Mouse (Mus musculus) stomach, embryonic 14.5 days (tissue): ENCODE results near the gene BC004004. TPM values are rescaled to one million over a fixed set of nuclear protein-coding genes. Genes with fewer than 3 reads are reported as not detected.
"Not testable (repeated sequence)": the region's sequence is repeated elsewhere in the genome, so short reads cannot be mapped to it uniquely, and the experiment has no call there.

ENCODE experiments used
- ATAC-seq: fragments of 200-750 bp; cut with Nextera tagmentation; 2 replicates; pipeline ENCODE4 v1.8.0; 2017; ENCODE audit warnings: low read depth, moderate TSS enrichment; ENCODE audit not compliant: insufficient number of reproducible peaks, insufficient read depth, low FRiP score
- H3K27ac ChIP-seq: fragments of 300-500 bp; sonication (generic); 2 replicates; pipeline ENCODE4 v1.5.1; 2014; ENCODE audit warnings: mild to moderate bottlenecking, low read length, moderate library complexity, mixed read lengths
- H3K27me3 ChIP-seq: fragments of 300-500 bp; sonication (generic); 2 replicates; pipeline ENCODE4 v1.6.1; 2014; ENCODE audit warnings: low read length, control low read depth, mixed read lengths; ENCODE audit not compliant: control insufficient read depth, insufficient read depth
- H3K36me3 ChIP-seq: fragments of 300-500 bp; sonication (generic); 2 replicates; pipeline ENCODE4 v1.6.1; 2014; ENCODE audit warnings: mild to moderate bottlenecking, control low read depth, low read length, moderate library complexity, mixed read lengths; ENCODE audit not compliant: control insufficient read depth, insufficient read depth
- H3K4me1 ChIP-seq: fragments of 300-500 bp; sonication (generic); 2 replicates; pipeline ENCODE4 v1.6.1; 2014; ENCODE audit warnings: low read length, control low read depth, mixed read lengths; ENCODE audit not compliant: control insufficient read depth, insufficient read depth
- H3K4me2 ChIP-seq: fragments of 300-500 bp; sonication (generic); replicated peaks from 2 replicates; pipeline ENCODE4 v1.6.1; 2014; ENCODE audit warnings: low read depth, low read length, control low read depth
- H3K4me3 ChIP-seq: fragments of 300-500 bp; sonication (generic); 2 replicates; pipeline ENCODE4 v1.5.1; 2014; ENCODE audit warnings: low read depth, low read length, control low read depth
- H3K9ac ChIP-seq: fragments of 300-500 bp; sonication (generic); replicated peaks from 2 replicates; pipeline ENCODE4 v1.6.1; 2014; ENCODE audit warnings: low read depth, mild to moderate bottlenecking, control low read depth, low read length, moderate library complexity, mixed read lengths
- H3K9me3 ChIP-seq: fragments of 300-500 bp; sonication (generic); 2 replicates; pipeline ENCODE4 v1.6.1; 2016; ENCODE audit warnings: low read depth, low read length, control low read depth; ENCODE audit not compliant: control insufficient read depth
- WGBS: fragments of 180-500 bp; shearing (Covaris S2); extraction: QIAGEN DNeasy Blood & Tissue Kit; methylation state at CpG from one replicate; pipeline ENCODE4 v1.1.7; 2014; 5-methylcytosine and 5-hydroxymethylcytosine counted together
- polyA plus RNA-seq: library from polyadenylated mRNA; unstranded; fragments of >200 nt; fragmentation: Nextera tagmentation; extraction: Ambion mirVana; gene quantifications from 2 replicates; pipeline ENCODE4 v1.2.1, GENCODE M21; 2014

BC004004 gene
- polyA plus RNA-seq, 1 experiment from 2014 or later = 79.5 TPM

DNA sequence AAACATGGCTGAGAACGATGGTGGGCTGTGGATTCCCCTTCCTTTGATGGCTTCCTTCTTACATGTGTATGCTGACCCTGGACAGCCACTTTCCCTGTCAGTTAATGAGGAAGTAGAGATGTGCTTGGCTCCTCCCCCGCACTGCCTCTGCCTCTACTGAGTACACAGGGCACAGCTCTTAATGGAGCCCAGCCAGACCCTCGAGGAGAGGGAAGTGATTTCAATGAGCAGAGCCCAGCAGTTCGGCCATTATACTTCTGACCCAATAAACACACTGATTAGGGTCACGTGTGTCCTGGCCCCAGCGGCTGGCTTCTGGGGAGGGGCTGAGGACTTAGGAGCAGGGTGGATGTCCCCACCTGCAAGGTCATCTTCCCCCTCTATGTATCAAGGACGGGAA lies 22.9 kb upstream of the BC004004 start:
- Histone ChIP-seq H3K27ac (no peak overlapping the region), H3K4me1 (peaks cover 5% of the 10 kb centered on the region; the same call in 1 of the 2 replicates), H3K9ac (no peak overlapping the region), H3K36me3 (peaks cover 9% of the 10 kb centered on the region), H3K9me3 (no peaks in the 10 kb centered on the region), H3K27me3 (no peaks in the 10 kb centered on the region), H3K4me2 (no peak overlapping the region), H3K4me3 (no peak overlapping the region)
- no peak for ATAC-seq
- 32% methylated on average over 7 of the region's 7 CpGs for WGBS

DNA sequence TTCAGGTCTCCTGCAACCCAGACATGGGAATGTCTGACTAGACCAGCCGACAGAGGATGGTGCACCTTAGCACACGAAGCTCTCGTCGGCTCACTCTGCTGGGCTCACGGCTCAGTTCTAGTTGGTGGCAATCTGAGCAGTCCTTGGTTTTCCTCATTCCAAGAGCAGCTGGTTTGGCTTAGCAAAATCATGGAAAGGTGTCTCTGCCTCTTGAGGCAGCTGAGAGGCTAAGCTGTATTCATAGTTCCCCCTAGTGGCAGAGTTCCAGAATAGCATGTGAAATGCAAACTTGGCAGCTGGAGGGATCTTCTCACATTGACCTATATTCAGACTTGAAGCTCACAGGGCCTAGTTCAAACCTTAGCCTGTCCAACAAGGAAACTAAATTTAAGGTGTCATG lies 22.0 kb upstream of the BC004004 start:
- ATAC-seq = peak; percentile 56; the same call in 1 of the 2 replicates

DNA sequence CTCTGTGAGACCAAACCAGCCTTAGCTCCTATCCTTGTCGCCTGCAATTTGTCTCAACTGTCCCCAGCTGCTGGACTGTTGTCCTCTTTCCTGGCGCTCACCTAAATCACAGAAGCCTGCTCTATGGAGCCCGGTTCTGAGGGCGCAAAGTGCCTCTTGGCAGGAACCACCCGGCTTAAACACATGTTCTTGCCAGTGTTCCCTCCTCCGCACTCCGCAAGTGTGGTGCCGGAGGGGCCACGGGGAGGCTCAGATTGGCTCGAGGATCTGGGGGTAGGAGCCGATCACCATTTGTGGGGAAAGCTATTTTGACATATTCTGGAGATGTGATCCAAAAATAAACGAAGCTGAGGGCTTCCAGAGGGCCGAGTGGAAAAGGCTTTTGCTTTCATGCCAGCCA lies 20.7 kb upstream of the BC004004 start:
- 60% methylated on average over 13 of the region's 13 CpGs for whole genome bisulfite sequencing
- no peak overlapping the region for H3K4me3 ChIP-seq
- H3K4me2 ChIP-seq = no peak overlapping the region
- no peak overlapping the region for H3K27ac ChIP-seq
- H3K9ac ChIP-seq = no peak overlapping the region
- no peaks in the 10 kb centered on the region for H3K9me3 ChIP-seq
- peaks cover 5% of the 10 kb centered on the region; the same call in 1 of the 2 replicates for H3K4me1 ChIP-seq
- H3K36me3 ChIP-seq = peaks cover 21% of the 10 kb centered on the region
- no peak for ATAC-seq
- no peaks in the 10 kb centered on the region for H3K27me3 ChIP-seq

More for the DNA sequence above, 22.0 kb upstream of the BC004004 start:
- H3K27ac ChIP-seq = no peak overlapping the region
- no peak overlapping the region for H3K4me3 ChIP-seq
- no peaks in the 10 kb centered on the region for H3K27me3 ChIP-seq
- no peak overlapping the region for H3K9ac ChIP-seq
- WGBS = 19% methylated on average over 5 of the region's 5 CpGs
- peaks cover 5% of the 10 kb centered on the region; the same call in 1 of the 2 replicates for H3K4me1 ChIP-seq
- H3K36me3 ChIP-seq = peaks cover 14% of the 10 kb centered on the region
- H3K4me2 ChIP-seq = no peak overlapping the region
- H3K9me3 ChIP-seq = no peaks in the 10 kb centered on the region

DNA sequence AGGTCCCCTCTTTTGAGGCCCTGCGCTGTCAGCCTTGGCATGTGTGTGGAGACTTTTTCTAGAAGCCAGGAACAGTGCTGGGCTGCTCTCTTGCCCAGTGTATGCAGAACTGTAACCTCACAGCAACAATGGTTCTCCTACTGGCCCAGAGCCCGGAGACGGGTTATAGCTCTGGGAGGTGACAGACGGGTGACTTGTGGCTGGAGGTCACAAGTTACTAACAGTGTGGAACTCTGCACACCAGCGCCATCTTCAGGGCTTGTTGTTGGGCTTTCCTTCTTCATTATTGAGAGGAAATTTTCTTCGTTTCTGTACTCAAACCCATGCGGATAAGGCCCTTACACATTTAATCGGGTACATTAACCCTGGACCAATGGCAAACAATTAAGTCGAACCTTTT lies 19.1 kb upstream of the BC004004 start:
- H3K4me3 ChIP-seq = no peak overlapping the region
- H3K36me3 ChIP-seq = peaks cover 30% of the 10 kb centered on the region
- H3K9ac ChIP-seq = no peak overlapping the region
- no peaks in the 10 kb centered on the region for H3K27me3 ChIP-seq
- H3K9me3 ChIP-seq = no peaks in the 10 kb centered on the region
- no peak overlapping the region for H3K4me2 ChIP-seq
- peaks cover 5% of the 10 kb centered on the region; the same call in 1 of the 2 replicates for H3K4me1 ChIP-seq
- no peak overlapping the region for H3K27ac ChIP-seq
- no peak for ATAC-seq
- 63% methylated on average over 9 of the region's 9 CpGs for WGBS

DNA sequence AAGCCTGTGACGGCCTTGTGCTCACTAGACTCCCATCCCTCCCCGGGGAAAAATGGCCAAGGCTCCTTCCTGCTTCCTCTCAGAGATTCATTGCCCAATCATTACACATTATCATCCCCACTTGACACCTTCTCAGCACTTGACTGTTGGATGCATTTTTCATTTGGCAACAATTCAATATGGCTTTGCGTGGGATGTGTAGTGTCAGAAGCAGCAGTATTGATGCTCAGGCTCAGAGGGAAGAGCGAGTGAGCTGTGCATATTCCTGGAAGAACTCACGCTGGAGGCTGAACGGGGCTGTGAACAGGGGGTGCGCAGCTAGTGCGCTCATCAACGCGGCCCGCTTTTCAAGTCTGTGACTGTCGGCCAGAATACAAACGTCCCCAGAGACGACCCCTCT lies 17.6 kb upstream of the BC004004 start:
- H3K9me3 ChIP-seq, H3K27me3 ChIP-seq, H3K4me2 ChIP-seq, ATAC-seq, H3K27ac ChIP-seq, H3K4me3 ChIP-seq, H3K9ac ChIP-seq, H3K4me1 ChIP-seq: not testable (repeated sequence)
- whole genome bisulfite sequencing = 82% methylated on average over 14 of the region's 14 CpGs
- H3K36me3 ChIP-seq = peaks cover 35% of the 10 kb centered on the region

DNA sequence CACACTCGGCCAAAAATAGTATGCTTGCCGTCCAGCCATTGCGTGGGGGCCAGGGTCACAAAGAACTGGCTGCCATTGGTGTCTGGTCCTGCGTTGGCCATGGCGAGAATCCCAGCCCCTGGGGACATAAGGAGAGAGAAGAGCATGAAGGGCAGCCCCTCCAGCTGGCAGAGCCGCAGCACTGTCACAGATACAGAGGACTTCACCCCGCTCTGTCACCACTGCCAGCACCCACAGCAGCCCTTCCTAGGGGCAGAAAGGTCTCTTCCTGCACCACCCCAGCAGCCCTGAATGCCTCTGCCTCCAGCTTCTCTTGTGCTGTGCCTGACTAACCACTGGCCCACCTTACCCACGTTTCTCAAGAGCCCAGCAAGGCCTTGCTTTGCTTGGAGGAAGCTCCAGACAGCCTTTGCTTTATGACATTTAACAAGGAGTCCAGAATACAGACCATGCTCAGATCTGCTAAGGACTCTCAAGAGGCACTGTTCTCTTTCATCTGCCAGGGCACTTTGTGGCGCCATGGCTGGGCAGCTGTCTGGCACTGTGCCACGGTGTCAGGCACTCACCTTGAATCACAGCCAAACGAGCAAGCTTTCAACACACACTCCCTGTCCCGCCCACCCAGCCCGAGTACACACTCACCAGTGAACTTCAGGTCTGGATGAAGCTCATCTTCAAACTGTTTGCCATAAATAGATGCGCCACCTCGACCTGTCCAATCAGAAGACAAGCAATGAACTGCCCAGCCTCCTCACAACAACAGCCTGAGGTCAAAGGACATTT lies 16.8 kb upstream of the BC004004 start:
- Histone ChIP-seq H3K36me3 (peaks cover 35% of the 10 kb centered on the region), H3K9ac (no peak overlapping the region), H3K4me3 (no peak overlapping the region), H3K4me1 (no peaks in the 10 kb centered on the region), H3K9me3 (no peaks in the 10 kb centered on the region), H3K27me3 (no peaks in the 10 kb centered on the region), H3K4me2 (no peak overlapping the region), H3K27ac (no peak overlapping the region; the same call in 1 of the 2 replicates)
- ATAC-seq = no peak
- 74% methylated on average over 15 of the region's 15 CpGs for WGBS

DNA sequence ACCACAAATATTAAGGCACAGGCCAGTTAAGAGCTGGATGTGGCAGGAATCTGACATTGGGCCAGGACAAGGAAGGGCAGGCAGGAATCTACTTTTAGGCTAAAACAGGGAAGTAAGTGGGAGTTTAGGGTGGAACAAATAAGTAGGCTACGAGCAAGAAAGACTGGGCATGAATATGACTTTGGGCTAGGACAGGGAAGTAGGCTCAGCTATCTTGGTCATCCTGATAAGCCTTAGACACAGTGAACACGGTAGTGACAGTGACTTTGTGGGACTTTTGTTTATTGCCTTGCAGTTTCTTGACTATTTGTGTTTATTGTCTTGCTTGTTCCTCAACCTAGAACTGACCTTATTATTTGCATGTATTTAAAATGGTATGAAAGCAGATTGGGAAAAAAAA lies 15.4 kb upstream of the BC004004 start:
- no peak overlapping the region for H3K27ac ChIP-seq
- no peak overlapping the region for H3K4me2 ChIP-seq
- no peaks in the 10 kb centered on the region for H3K4me1 ChIP-seq
- H3K4me3 ChIP-seq = no peak overlapping the region
- no peaks in the 10 kb centered on the region for H3K9me3 ChIP-seq
- ATAC-seq = no peak
- H3K36me3 ChIP-seq = peaks cover 46% of the 10 kb centered on the region
- H3K27me3 ChIP-seq = no peaks in the 10 kb centered on the region
- H3K9ac ChIP-seq = no peak overlapping the region
- 76% methylated on average over 2 of the region's 2 CpGs for WGBS

DNA sequence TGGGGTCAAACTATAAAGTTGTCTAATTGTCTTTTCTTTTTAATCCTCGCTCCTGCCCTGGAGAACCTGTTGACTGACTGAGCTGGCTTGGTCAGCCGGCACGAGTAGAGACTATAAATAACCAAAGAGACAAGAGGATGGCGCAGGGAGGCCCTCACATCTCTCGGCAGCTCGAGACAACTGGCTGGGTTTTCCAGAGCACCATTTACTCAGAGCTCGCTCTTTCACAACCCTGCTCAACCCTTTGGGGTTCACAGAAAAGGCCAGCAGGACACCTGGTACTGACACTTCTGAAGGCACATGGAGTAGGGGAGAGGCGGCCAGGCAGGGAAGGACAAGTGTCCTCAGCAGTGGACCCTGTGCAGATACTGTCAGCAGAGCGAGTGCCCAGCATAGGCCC lies 14.9 kb upstream of the BC004004 start:
- WGBS = 74% methylated on average over 9 of the region's 9 CpGs
- Histone ChIP-seq H3K9ac (no peak overlapping the region), H3K4me2 (no peak overlapping the region), H3K36me3 (peaks cover 50% of the 10 kb centered on the region), H3K27ac (no peak overlapping the region), H3K27me3 (no peaks in the 10 kb centered on the region), H3K4me1 (no peaks in the 10 kb centered on the region), H3K4me3 (no peak overlapping the region), H3K9me3 (no peaks in the 10 kb centered on the region)
- no peak for ATAC-seq

DNA sequence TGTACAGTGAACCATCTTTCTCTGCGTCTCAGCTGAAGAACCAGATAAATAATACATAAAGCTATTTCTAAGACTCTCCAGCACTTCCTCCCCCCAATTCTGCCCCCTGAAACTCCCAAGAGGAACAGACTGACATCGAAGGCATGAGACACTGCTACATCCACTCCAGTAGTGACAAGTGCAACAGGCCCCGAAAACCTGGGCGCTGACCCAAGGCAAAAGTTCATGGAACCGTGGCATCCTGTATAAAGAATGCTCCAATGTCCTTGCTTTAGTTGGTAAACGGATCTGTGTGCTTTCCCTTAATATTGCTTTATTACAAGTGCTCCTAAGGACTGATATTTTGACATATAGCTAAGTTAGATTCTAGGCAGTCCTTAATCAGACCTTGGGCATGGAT lies 13.8 kb upstream of the BC004004 start:
- not testable (repeated sequence) for H3K4me3 ChIP-seq, H3K9me3 ChIP-seq, H3K27me3 ChIP-seq, H3K4me2 ChIP-seq, ATAC-seq, H3K9ac ChIP-seq, H3K4me1 ChIP-seq, H3K27ac ChIP-seq
- 93% methylated on average over 6 of the region's 6 CpGs for WGBS
- H3K36me3 ChIP-seq = peaks cover 47% of the 10 kb centered on the region
